Mouse (Mus musculus): ENCODE results near the gene Prkn. TPM values are rescaled to one million over a fixed set of nuclear protein-coding genes. Genes with fewer than 3 reads are reported as not detected.
"Not testable (repeated sequence)": the region's sequence is repeated elsewhere in the genome, so short reads cannot be mapped to it uniquely, and the experiment has no call there.

The Prkn gene
- polyA plus RNA-seq, 1 experiment from 2014 or later: 0.96 TPM

GRCm38 (mm10) chr17:11187356-11187755 is 347.2 kb downstream of the Prkn start:
- Histone ChIP-seq H3K9ac (ENCODE audit: low read depth, low read length) (no peak overlapping the region), H3K4me3 (ENCODE audit: low read depth, low read length) (no peak overlapping the region), H3K4me2 (replicated peaks; ENCODE audit: low read depth) (no peak overlapping the region), H3K27me3 (replicated peaks; ENCODE audit: control insufficient read depth, insufficient read depth, low read length) (no peaks in the 10 kb centered on the region), H3K9me3 (ENCODE audit: control insufficient read depth) (no peaks in the 10 kb centered on the region), H3K27ac (ENCODE audit: low read depth, low read length) (no peak overlapping the region), H3K4me1 (replicated peaks; ENCODE audit: control insufficient read depth, insufficient read depth, low read length) (no peaks in the 10 kb centered on the region), H3K36me3 (ENCODE audit: control insufficient read depth, insufficient read depth) (no peaks in the 10 kb centered on the region)
- no peak for TF ChIP-seq CTCF (IDR thresholded peaks at IDR 0.05; ENCODE audit: low read depth)
- ATAC-seq: no peak

GRCm38 (mm10) chr17:11188494-11188893 is 348.3 kb downstream of the Prkn start:
- H3K4me3 ChIP-seq (ENCODE audit: low read depth, low read length): no peak overlapping the region
- 80% methylated on average over 4 of the region's 4 CpGs for WGBS
- TF ChIP-seq CTCF (IDR thresholded peaks at IDR 0.05; ENCODE audit: low read depth): no peak
- no peak for ATAC-seq
- no peak overlapping the region for H3K4me2 ChIP-seq (replicated peaks; ENCODE audit: low read depth)
- no peak overlapping the region for H3K9ac ChIP-seq (ENCODE audit: low read depth, low read length)
- no peaks in the 10 kb centered on the region for H3K4me1 ChIP-seq (replicated peaks; ENCODE audit: control insufficient read depth, insufficient read depth, low read length)
- no peak overlapping the region for H3K27ac ChIP-seq (ENCODE audit: low read depth, low read length)
- H3K36me3 ChIP-seq (ENCODE audit: control insufficient read depth, insufficient read depth): no peaks in the 10 kb centered on the region
- no peaks in the 10 kb centered on the region for H3K9me3 ChIP-seq (ENCODE audit: control insufficient read depth)
- H3K27me3 ChIP-seq (replicated peaks; ENCODE audit: control insufficient read depth, insufficient read depth, low read length): no peaks in the 10 kb centered on the region

- H3K36me3 ChIP-seq (ENCODE audit: control insufficient read depth, insufficient read depth): no peaks in the 10 kb centered on the region
- no peaks in the 10 kb centered on the region for H3K4me1 ChIP-seq (replicated peaks; ENCODE audit: control insufficient read depth, insufficient read depth, low read length)
- no peaks in the 10 kb centered on the region for H3K9me3 ChIP-seq (ENCODE audit: control insufficient read depth)
- no peak overlapping the region for H3K4me2 ChIP-seq (replicated peaks; ENCODE audit: low read depth)
- H3K4me3 ChIP-seq (ENCODE audit: low read depth, low read length): no peak overlapping the region
- no peaks in the 10 kb centered on the region for H3K27me3 ChIP-seq (replicated peaks; ENCODE audit: control insufficient read depth, insufficient read depth, low read length)
- TF ChIP-seq CTCF (IDR thresholded peaks at IDR 0.05; ENCODE audit: low read depth): no peak
- H3K27ac ChIP-seq (ENCODE audit: low read depth, low read length): no peak overlapping the region
- WGBS: 61% methylated on average over 2 of the region's 2 CpGs
- no peak for ATAC-seq
- no peak overlapping the region for H3K9ac ChIP-seq (ENCODE audit: low read depth, low read length)
Observed at GRCm38 (mm10) chr17:11190306-11190705, 350.1 kb downstream of the Prkn start.

- H3K36me3 ChIP-seq (ENCODE audit: control insufficient read depth, insufficient read depth): no peaks in the 10 kb centered on the region
- no peak for ATAC-seq
- no peak for TF ChIP-seq CTCF (IDR thresholded peaks at IDR 0.05; ENCODE audit: low read depth)
- H3K4me2 ChIP-seq (replicated peaks; ENCODE audit: low read depth): no peak overlapping the region
- 53% methylated on average over 2 of the region's 2 CpGs for WGBS
- H3K4me3 ChIP-seq (ENCODE audit: low read depth, low read length): no peak overlapping the region
- no peaks in the 10 kb centered on the region for H3K9me3 ChIP-seq (ENCODE audit: control insufficient read depth)
- no peaks in the 10 kb centered on the region for H3K27me3 ChIP-seq (replicated peaks; ENCODE audit: control insufficient read depth, insufficient read depth, low read length)
- no peak overlapping the region for H3K27ac ChIP-seq (ENCODE audit: low read depth, low read length)
- H3K9ac ChIP-seq (ENCODE audit: low read depth, low read length): no peak overlapping the region
- H3K4me1 ChIP-seq (replicated peaks; ENCODE audit: control insufficient read depth, insufficient read depth, low read length): no peaks in the 10 kb centered on the region
Observed at GRCm38 (mm10) chr17:11198134-11198533, 357.9 kb downstream of the Prkn start.

- not testable (repeated sequence) for H3K9me3 ChIP-seq (ENCODE audit: control insufficient read depth); ATAC-seq; H3K36me3 ChIP-seq (ENCODE audit: control insufficient read depth, insufficient read depth); H3K9ac ChIP-seq (ENCODE audit: low read depth, low read length); H3K27me3 ChIP-seq (replicated peaks; ENCODE audit: control insufficient read depth, insufficient read depth, low read length); H3K4me3 ChIP-seq (ENCODE audit: low read depth, low read length); H3K27ac ChIP-seq (ENCODE audit: low read depth, low read length); H3K4me2 ChIP-seq (replicated peaks; ENCODE audit: low read depth); H3K4me1 ChIP-seq (replicated peaks; ENCODE audit: control insufficient read depth, insufficient read depth, low read length)
- 81% methylated on average over 3 of the region's 4 CpGs for WGBS
Observed at GRCm38 (mm10) chr17:11209063-11209462, 368.9 kb downstream of the Prkn start.

GRCm38 (mm10) chr17:11211006-11211405 is 370.8 kb downstream of the Prkn start:
- 81% methylated on average over 11 of the region's 11 CpGs for WGBS
- Histone ChIP-seq H3K36me3 (ENCODE audit: control insufficient read depth, insufficient read depth) (no peaks in the 10 kb centered on the region), H3K4me1 (replicated peaks; ENCODE audit: control insufficient read depth, insufficient read depth, low read length) (no peaks in the 10 kb centered on the region), H3K4me2 (replicated peaks; ENCODE audit: low read depth) (no peak overlapping the region), H3K27ac (ENCODE audit: low read depth, low read length) (no peak overlapping the region), H3K27me3 (replicated peaks; ENCODE audit: control insufficient read depth, insufficient read depth, low read length) (no peaks in the 10 kb centered on the region), H3K4me3 (ENCODE audit: low read depth, low read length) (no peak overlapping the region), H3K9me3 (ENCODE audit: control insufficient read depth) (no peaks in the 10 kb centered on the region), H3K9ac (ENCODE audit: low read depth, low read length) (no peak overlapping the region)
- ATAC-seq: no peak
- TF ChIP-seq CTCF (IDR thresholded peaks at IDR 0.05; ENCODE audit: low read depth): no peak

GRCm38 (mm10) chr17:11211591-11211990 is 371.4 kb downstream of the Prkn start:
- no peak overlapping the region for H3K27ac ChIP-seq (ENCODE audit: low read depth, low read length)
- 77% methylated on average over 4 of the region's 4 CpGs for WGBS
- no peaks in the 10 kb centered on the region for H3K9me3 ChIP-seq (ENCODE audit: control insufficient read depth)
- H3K4me3 ChIP-seq (ENCODE audit: low read depth, low read length): no peak overlapping the region
- H3K27me3 ChIP-seq (replicated peaks; ENCODE audit: control insufficient read depth, insufficient read depth, low read length): no peaks in the 10 kb centered on the region
- ATAC-seq: no peak
- TF ChIP-seq CTCF (IDR thresholded peaks at IDR 0.05; ENCODE audit: low read depth): no peak
- no peak overlapping the region for H3K9ac ChIP-seq (ENCODE audit: low read depth, low read length)
- H3K4me2 ChIP-seq (replicated peaks; ENCODE audit: low read depth): no peak overlapping the region
- H3K4me1 ChIP-seq (replicated peaks; ENCODE audit: control insufficient read depth, insufficient read depth, low read length): no peaks in the 10 kb centered on the region
- no peaks in the 10 kb centered on the region for H3K36me3 ChIP-seq (ENCODE audit: control insufficient read depth, insufficient read depth)
